Mouse (Mus musculus) heart, adult 2 months (tissue): ENCODE measurements around the gene Zfp1.

Source experiments
- CTCF ChIP-seq: fragments of 200-600 bp; IDR thresholded peaks from 2 replicates; pipeline ENCODE4 v1.8.1; 2022; ENCODE audit warnings: antibody characterized with exemption, mild to moderate bottlenecking, moderate library complexity
- POLR2A ChIP-seq: fragments of 200-500 bp; IDR thresholded peaks from 2 replicates; pipeline ENCODE4 v1.6.1; 2011; ENCODE audit warnings: mild to moderate bottlenecking, low read depth, low read length, control low read depth; ENCODE audit not compliant: insufficient read depth

GRCm38 (mm10) chr8:111599707-111600444, 43.3 kb upstream of the Zfp1 start:
- TF ChIP-seq CTCF (no peak), POLR2A (no peak)
